Mouse (Mus musculus): ENCODE results near the gene Rad17. TPM values are rescaled to one million over a fixed set of nuclear protein-coding genes. Genes with fewer than 3 reads are reported as not detected.

Rad17 gene
- polyA plus RNA-seq, 1 experiment from 2014 or later = 15.7 TPM

DNA sequence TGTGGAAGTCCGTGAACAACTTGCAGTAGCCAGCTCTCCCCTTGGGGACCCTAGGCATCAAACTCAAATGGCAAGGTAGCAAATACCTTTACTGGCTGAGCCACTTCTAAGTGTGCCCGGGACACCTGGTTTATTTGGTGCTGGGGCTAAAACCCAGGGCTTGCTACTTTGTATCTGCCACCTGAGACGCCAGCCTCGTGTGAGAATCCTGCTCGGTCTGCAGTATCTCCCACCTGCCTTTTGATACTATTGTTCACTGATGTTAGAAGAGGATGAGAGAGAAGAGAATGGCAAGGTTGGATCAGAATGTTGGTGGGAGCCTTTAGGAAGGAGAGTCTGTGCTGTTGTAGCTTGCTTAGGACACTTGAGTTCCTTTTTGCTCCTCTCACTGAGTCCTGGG, 7.2 kb upstream of the Rad17 start:
- Histone ChIP-seq H3K27ac (replicated peaks) (no peak overlapping the region), H3K27me3 (no peaks in the 10 kb centered on the region), H3K4me2 (no peak overlapping the region), H3K4me1 (replicated peaks) (peaks cover 4% of the 10 kb centered on the region; the same call in 1 of the 2 replicates), H3K36me3 (peaks cover 6% of the 10 kb centered on the region; the same call in 1 of the 2 replicates), H3K9ac (no peak overlapping the region), H3K4me3 (no peak overlapping the region), H3K9me3 (no peaks in the 10 kb centered on the region)
- no peak for ATAC-seq (ENCODE audit: low FRiP score, low read depth)
- WGBS = 93% methylated on average over 5 of the region's 5 CpGs

DNA sequence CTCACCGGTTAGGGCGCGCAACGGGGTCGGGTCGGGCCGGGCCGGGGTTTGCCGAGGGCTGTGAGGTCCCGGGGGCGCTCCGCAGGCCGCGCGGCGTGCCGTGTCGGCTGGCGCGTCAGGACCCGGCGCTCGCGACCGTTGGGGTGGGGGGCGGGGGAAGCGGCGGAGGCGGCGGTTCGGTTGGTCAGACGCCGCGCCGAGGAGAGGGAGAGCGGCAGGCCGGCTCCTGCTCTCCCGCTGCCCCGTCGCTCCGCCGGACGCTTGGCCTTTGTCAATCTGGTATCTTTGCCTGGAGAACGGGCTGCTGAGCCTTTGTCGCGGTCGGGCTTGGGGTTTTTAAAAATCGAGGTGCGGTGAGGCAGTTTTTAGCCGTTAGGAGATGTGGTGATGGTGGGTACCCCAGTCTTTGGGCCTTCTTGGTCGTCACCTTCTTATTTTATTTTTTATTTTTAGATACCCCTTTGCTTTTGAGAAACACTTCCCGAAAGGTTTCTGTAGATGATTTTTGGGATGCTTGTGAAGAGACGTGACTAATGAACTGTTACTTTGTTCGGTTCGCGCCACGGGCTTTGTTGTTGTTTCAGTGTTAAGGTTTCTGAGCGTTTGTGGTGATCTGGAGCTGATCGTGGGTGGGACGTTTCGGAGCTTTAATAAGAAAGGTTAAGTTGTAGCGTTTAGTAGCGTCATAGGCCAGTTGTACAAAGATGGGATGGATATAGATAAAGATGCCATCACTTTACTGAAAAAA, 762 bp upstream of the Rad17 start, which contains the start of gene Taf9:
Gene Taf9, plus strand, starts transcription at position 141 of the 748 bp plus-strand sequence.
- H3K9me3 ChIP-seq = no peaks in the 10 kb centered on the region
- peaks cover 15% of the 10 kb centered on the region for H3K4me1 ChIP-seq (replicated peaks)
- H3K4me3 ChIP-seq = peak within 1 kb of the TSS; percentile 79
- peak within 1 kb of the TSS; percentile 98 for H3K27ac ChIP-seq (replicated peaks)
- peak within 1 kb of the TSS; percentile 76 for H3K4me2 ChIP-seq
- under 1% methylated on average over 52 of the region's 63 CpGs for WGBS
- peaks cover 13% of the 10 kb centered on the region; the same call in 1 of the 2 replicates for H3K36me3 ChIP-seq
- H3K27me3 ChIP-seq = no peaks in the 10 kb centered on the region
- ATAC-seq (ENCODE audit: low FRiP score, low read depth) = no peak; the same call in 1 of the 2 replicates
- H3K9ac ChIP-seq = peak within 1 kb of the TSS; percentile 73

DNA sequence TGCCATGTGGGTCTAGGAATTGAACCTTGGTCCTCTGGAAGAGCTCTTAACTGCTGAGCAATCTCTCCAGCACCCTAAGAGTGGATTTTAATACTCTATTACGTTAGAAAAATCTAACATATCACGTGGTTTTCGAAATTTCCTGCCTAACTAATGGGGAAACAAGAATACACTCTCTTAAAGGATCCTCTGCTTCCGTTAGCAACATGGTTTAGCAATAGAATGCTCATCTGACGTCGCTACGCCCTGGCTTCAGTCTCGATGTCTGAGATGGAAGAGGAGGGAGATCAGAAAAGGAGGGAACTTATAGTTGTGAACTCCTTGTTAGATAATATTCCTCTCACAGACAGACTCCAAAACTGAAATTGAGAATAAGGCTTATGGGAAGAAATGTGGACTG, 2.6 kb downstream of the Rad17 start:
- Histone ChIP-seq H3K4me2 (no peak overlapping the region), H3K27ac (replicated peaks) (no peak overlapping the region), H3K27me3 (no peaks in the 10 kb centered on the region), H3K9me3 (no peaks in the 10 kb centered on the region), H3K4me3 (no peak overlapping the region), H3K36me3 (peaks cover 40% of the 10 kb centered on the region), H3K9ac (no peak overlapping the region), H3K4me1 (replicated peaks) (peaks cover 10% of the 10 kb centered on the region)
- 96% methylated on average over 8 of the region's 8 CpGs for WGBS
- no peak for ATAC-seq (ENCODE audit: low FRiP score, low read depth)

DNA sequence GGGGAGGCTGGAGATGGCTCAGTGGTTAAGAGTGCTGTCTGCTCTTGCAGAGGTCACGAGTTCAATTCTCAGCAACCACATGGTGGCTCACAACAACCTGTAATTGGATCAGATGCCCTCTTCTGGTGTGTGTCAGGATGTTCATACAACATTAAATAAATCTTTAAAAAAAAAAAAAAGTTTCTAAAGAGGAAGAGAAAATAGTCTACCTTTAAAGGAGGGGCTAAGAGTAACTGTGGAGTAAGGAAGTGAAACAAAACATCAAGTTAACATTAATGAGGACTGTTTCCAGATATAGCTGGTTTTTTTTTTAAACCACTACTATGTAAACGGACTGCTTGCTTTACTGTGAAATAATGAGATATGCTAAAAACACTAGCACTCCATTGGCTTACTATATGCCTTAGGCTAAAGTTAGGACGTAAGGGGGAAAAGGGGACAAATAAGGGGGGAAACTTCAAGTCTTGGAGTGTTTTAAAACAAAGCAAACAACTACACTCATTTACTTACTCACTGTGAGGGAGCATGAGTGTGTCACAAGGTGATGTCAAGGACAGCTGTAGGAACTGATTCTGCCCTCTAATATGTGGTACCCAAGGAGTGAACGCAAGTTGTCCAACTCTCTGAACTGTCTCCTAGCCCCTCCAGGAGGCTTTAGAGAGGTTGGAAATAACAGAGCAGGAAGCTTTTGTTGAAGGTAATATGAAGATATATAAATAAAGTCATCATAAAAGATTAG, 8.2 kb downstream of the Rad17 start:
- H3K4me3 ChIP-seq = no peak overlapping the region
- H3K27ac ChIP-seq (replicated peaks) = no peak overlapping the region
- 93% methylated on average over 4 of the region's 4 CpGs for WGBS
- H3K36me3 ChIP-seq = peaks cover 80% of the 10 kb centered on the region
- H3K27me3 ChIP-seq = no peaks in the 10 kb centered on the region
- no peaks in the 10 kb centered on the region for H3K4me1 ChIP-seq (replicated peaks)
- H3K9ac ChIP-seq = no peak overlapping the region
- no peak overlapping the region for H3K4me2 ChIP-seq
- no peak for ATAC-seq (ENCODE audit: low FRiP score, low read depth)
- H3K9me3 ChIP-seq = no peaks in the 10 kb centered on the region

DNA sequence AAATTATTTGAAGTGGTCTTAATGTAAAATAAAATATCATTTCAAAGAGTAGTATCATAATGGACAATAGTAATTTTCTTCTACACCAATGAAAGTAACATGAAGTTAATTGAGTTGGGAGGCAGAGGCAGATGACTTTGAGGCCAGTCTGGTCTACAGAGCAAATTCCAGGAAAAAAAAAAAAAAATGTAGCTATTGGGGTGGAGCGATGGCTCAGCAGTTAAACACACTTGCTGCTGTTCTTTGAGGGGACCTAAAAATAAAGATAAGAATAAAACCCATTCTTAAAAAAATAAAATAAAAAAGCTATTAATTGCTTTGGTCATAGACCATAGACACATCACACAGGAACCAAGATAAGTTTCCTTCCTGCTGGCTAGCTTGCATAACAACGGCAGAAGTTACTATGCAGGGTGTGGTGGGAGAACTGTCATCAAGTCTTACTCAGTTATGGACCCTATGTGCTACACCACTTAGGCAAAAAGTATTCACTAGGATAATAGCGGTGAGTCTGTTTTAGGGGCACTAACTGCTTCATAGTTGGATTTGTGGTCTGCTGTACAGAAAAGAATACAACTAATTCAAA, 16.7 kb downstream of the Rad17 start:
- WGBS = 96% methylated on average over 3 of the region's 3 CpGs
- ATAC-seq (ENCODE audit: low FRiP score, low read depth) = no peak

DNA sequence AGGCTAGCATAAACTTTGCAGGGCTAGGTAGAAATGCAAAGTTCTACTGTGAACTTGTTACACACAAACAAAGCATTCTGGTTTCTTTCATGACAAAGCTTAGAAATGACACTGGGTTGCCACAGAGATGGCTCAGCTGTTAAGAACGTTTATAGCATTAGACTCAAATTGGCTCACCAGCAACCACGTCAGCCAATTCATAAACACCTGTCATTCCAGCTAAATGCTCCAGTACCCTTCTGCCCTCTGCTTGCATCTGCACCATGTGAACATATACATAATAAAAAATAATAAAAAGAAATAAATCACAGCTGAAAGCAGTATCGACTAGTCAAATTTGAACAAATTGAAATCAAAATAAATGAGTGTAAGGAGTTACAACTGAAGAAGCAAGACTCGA, 28.6 kb downstream of the Rad17 start:
- Histone ChIP-seq H3K4me1 (replicated peaks) (no peaks in the 10 kb centered on the region), H3K9ac (no peak overlapping the region), H3K27me3 (peaks cover 12% of the 10 kb centered on the region), H3K27ac (replicated peaks) (no peak overlapping the region), H3K36me3 (peaks cover 72% of the 10 kb centered on the region), H3K4me3 (no peak overlapping the region), H3K9me3 (no peaks in the 10 kb centered on the region), H3K4me2 (no peak overlapping the region)
- WGBS = 90% methylated on average over 4 of the region's 4 CpGs
- ATAC-seq (ENCODE audit: low FRiP score, low read depth) = no peak

More for the DNA sequence above, 16.7 kb downstream of the Rad17 start:
- no peak overlapping the region for H3K9ac ChIP-seq
- no peaks in the 10 kb centered on the region for H3K4me1 ChIP-seq (replicated peaks)
- H3K27me3 ChIP-seq = no peaks in the 10 kb centered on the region
- peaks cover 74% of the 10 kb centered on the region for H3K36me3 ChIP-seq
- no peak overlapping the region for H3K4me2 ChIP-seq
- no peaks in the 10 kb centered on the region for H3K9me3 ChIP-seq
- no peak overlapping the region for H3K4me3 ChIP-seq
- no peak overlapping the region for H3K27ac ChIP-seq (replicated peaks)

DNA sequence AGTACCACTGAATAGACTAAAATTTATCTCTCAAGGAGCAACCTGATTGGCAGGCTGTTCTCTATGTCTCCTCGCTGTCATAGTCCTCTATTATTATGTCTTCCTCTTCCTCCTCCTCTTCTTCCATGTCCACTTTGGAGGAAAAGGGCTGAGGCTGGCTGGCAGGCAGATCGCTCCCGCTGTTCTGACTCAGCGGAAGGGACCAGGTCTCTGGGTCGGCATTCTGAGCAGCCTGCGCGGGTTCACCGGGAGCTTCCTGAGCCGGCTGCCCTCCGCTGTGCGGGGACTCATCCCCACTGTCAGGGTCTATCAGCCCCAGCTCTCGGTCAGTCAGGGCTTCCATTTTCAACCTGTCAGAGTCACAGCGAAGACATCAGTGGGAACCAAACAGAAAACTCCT, 33.3 kb downstream of the Rad17 start:
- H3K27me3 ChIP-seq = peaks cover 13% of the 10 kb centered on the region

DNA sequence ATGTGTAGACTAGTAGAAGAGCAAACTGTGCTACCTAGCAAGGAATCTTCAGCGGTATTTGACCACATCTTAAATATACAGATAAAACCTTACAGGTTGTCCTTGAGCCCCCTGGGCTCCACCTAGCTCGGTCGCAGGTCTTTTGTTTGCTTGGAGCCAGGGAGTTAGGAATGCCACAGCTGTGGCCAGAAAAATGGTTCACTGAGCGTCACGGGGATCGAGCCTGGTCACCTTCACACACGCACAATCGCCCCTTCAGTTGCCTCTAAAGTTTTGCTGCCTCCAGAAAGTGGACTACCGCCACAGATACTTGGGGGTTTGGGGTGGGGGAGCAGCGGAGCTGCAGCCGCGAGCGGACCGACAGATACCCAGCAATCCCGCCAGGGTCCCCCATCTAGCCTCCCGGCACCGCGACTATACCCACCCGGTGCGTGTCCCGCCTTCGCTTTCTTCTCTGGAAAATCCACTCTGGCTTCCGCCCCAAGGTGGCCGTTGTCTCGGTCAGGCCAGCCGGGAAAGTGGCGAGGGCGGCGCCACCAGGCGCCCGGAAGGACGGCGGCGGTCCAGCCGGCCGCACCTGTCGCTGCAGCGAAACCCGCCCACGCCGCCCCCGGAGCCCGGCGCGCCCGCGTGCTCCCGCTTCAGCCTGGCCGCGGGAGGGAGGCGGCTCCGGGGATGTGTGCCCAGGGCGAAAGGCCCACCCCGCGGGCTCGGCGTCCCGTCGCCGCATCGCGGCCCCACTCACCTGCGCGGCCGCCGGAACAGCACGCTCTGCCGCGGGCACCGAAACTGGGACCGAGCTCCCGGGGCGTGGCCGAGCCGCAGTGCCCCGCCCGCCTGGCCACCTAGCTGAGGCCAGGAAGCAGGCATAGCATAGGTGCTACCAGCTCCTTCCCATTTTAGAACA, 34.4 kb downstream of the Rad17 start, which contains the start of gene Marveld2:
Gene Marveld2, minus strand, starts transcription at position 791 of the 907 bp plus-strand sequence.
- no peaks in the 10 kb centered on the region for H3K9me3 ChIP-seq
- H3K9ac ChIP-seq = peak within 1 kb of the TSS; percentile 49
- 0 out of 2 replicates have a peak within 1 kb of the TSS, but pooled peaks have one; percentile 30 for H3K27ac ChIP-seq (replicated peaks)
- H3K27me3 ChIP-seq = peaks cover 13% of the 10 kb centered on the region
- peaks cover 26% of the 10 kb centered on the region for H3K36me3 ChIP-seq
- peaks cover 4% of the 10 kb centered on the region; the same call in 1 of the 2 replicates for H3K4me1 ChIP-seq (replicated peaks)
- H3K4me3 ChIP-seq = peak within 1 kb of the TSS; percentile 51
- 4% methylated on average over 71 of the region's 77 CpGs for WGBS
- peak within 1 kb of the TSS; percentile 70 for H3K4me2 ChIP-seq
- ATAC-seq (ENCODE audit: low FRiP score, low read depth) = peak; percentile 71

More for the DNA sequence above, 33.3 kb downstream of the Rad17 start:
- peaks cover 37% of the 10 kb centered on the region for H3K36me3 ChIP-seq
- H3K9me3 ChIP-seq = no peaks in the 10 kb centered on the region
- 76% methylated on average over 13 of the region's 13 CpGs for WGBS
- peaks cover 4% of the 10 kb centered on the region; the same call in 1 of the 2 replicates for H3K4me1 ChIP-seq (replicated peaks)
- no peak overlapping the region for H3K4me3 ChIP-seq
- no peak overlapping the region for H3K4me2 ChIP-seq
- H3K27ac ChIP-seq (replicated peaks) = no peak overlapping the region
- no peak for ATAC-seq (ENCODE audit: low FRiP score, low read depth)
- H3K9ac ChIP-seq = no peak overlapping the region

DNA sequence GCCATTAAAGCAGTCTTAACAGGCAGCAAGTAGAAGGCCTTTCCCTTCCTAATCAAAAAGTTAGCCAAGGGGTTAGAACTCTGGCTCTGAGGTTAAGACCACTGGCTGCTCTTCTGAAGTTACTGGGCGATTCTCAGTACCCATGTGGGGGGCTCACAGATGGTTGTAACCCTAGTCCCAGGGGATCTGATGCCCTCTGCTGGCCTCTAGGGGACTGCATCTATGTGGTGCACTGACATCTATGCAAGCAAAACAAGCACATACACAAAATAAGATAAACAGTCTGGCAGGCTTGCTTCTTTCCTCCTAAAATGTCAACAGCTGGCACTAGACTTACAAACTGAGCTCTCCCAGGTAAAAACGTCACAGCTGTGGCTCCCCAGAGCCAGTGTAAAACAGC, 37.9 kb downstream of the Rad17 start:
- Histone ChIP-seq H3K36me3 (peaks cover 6% of the 10 kb centered on the region), H3K4me2 (no peak overlapping the region), H3K4me3 (no peak overlapping the region), H3K27ac (replicated peaks) (no peak overlapping the region), H3K27me3 (peaks cover 7% of the 10 kb centered on the region), H3K9ac (no peak overlapping the region), H3K4me1 (replicated peaks) (peaks cover 4% of the 10 kb centered on the region; the same call in 1 of the 2 replicates), H3K9me3 (no peaks in the 10 kb centered on the region)
- no peak for ATAC-seq (ENCODE audit: low FRiP score, low read depth)
- WGBS = 47% methylated on average over 2 of the region's 2 CpGs

DNA sequence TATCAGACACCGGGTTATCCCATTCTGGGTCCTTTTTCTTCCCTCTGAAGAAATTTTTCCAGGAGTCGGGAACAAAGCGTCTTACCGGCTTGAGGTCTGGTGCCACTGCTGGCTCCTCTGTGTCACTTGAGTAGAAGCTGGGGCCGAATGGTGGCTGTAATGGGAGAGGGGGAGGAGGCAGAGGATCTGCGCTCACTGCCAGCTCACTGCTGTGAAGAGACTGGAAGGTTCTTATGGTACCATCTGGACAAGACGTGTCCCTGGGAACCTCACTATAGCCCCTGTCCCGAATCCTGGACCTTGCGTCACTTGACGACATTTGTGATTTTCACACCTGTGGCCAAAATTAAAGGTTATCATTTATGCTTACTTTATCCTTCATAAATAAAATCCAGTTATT, 38.6 kb downstream of the Rad17 start:
- 95% methylated on average over 10 of the region's 10 CpGs for WGBS
- H3K9me3 ChIP-seq = no peaks in the 10 kb centered on the region
- no peak overlapping the region for H3K27ac ChIP-seq (replicated peaks)
- ATAC-seq (ENCODE audit: low FRiP score, low read depth) = no peak
- H3K4me1 ChIP-seq (replicated peaks) = peaks cover 4% of the 10 kb centered on the region; the same call in 1 of the 2 replicates
- no peak overlapping the region for H3K4me2 ChIP-seq
- H3K9ac ChIP-seq = no peak overlapping the region
- H3K36me3 ChIP-seq = peaks cover 4% of the 10 kb centered on the region; the same call in 1 of the 2 replicates
- H3K27me3 ChIP-seq = peaks cover under 1% of the 10 kb centered on the region; the same call in 1 of the 2 replicates
- no peak overlapping the region for H3K4me3 ChIP-seq

DNA sequence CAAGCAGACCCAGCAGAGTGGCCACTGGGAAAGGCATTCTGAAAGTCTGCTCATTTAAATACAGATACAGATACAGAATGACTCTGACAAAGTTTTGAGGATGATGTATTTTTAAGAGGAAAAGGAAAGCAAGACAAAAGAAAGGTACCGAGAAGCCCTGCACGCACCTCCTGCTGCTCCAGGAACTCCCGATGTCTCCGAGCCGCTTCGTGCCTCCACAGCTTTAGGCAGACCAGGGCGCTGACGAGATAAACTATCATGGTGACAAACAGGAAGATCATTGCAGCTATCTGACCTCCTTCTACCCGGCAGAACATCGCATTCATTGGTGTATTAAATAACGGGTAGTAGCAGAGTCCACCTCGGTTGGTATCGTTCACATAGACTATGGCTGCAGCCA, 39.6 kb downstream of the Rad17 start:
- ATAC-seq (ENCODE audit: low FRiP score, low read depth) = no peak
- Histone ChIP-seq H3K27ac (replicated peaks) (no peak overlapping the region), H3K9me3 (no peaks in the 10 kb centered on the region), H3K4me1 (replicated peaks) (no peaks in the 10 kb centered on the region), H3K4me2 (no peak overlapping the region), H3K9ac (no peak overlapping the region), H3K27me3 (no peaks in the 10 kb centered on the region), H3K36me3 (peaks cover 4% of the 10 kb centered on the region; the same call in 1 of the 2 replicates), H3K4me3 (no peak overlapping the region)
- 93% methylated on average over 13 of the region's 13 CpGs for WGBS
